Mouse (Mus musculus): ENCODE data around the gene Pex12.
A peak's percentile ranks its signal among the peaks of the same experiment; 100 is the strongest.
"Not testable (repeated sequence)": the region's sequence is repeated elsewhere in the genome, so short reads cannot be mapped to it uniquely, and the experiment has no call there.

Gene Pex12

DNA sequence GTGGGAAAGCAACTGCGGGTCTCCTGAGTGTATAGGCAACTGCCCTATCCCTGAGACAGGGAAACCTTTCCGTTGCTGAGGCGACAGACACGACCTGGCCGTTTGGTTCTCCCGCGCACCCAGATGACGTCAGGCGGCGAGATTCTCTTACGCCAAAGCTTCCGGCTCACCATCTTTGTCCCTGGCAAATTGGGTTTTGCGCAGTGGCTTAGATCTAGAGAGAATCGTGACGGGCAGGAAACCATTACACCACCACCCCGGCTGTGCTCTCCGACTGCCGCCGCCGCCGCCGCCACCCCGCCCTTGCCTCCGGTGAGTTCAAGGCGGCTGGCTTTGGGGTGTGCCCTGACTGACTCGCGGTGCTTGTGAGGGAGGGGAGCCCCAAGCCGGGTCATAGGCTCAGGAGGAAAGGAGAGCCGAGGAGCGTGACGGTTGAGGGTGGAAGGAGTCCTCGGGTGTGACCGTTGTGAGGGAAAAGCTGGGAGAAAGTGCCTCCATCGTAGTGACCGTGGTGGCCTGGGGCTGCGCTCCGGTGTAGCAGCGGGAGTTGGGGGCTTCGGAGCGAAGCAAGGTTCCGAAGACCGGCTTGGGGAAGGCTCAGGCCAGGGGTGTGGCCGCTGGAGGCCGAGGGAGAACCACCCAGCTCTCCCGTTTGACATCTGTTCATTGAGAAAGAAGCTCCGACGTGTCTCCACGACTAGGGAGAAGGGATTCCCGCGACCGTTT lies at the start of gene Pex12:
TSS of gene Pex12 (minus strand) at position 61 of the 726 bp plus-strand sequence.
- peak; percentile 95 for DNase-seq (ENCODE audit: extremely low spot score, low read depth, low spot score)

DNA sequence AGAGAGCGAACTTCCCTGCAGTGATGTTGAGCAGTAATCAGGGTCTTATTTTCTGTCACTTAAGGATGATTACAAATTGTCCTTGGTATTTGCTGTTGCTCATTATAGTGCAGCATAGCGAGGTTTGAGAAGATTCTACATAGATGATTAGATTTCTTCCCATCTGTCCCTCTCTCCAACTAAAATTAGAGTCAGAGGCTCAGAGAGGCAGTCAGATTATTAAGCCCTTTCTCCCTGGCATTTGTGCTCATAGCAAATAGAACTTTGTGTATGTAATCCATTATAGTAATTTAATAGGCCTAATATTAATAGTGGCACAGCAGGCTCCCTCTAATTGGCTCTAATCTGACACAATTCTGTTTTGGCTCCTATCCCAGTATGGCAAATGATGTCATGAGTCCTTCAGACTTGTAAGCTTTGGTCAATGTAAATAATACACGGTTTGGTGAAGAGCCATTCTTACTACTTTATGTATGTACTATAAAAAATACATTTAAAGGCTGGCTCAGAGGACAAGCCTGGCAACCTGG lies 39.4 kb upstream of the Pex12 start:
- no peak for DNase-seq (ENCODE audit: extremely low spot score, low read depth, low spot score)

DNA sequence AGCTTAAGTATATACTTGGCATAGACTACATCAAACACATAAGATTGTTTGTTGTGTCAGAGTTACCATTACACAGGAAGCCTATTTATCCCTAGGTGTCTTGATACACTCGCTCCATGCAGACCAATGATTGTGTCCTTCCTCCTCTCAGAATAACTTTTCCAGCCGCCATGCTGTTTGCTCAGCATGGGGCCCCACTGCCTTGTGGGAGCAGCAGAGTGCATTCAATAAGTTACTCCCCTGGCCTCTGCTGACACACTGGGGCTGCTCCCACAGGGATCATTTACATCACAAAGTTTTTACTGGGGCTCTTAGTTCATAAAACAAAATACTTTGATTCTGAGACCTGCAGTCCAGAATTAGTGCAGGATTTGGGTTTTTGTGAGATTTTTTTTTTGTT lies 37.3 kb upstream of the Pex12 start:
- no peak for DNase-seq (ENCODE audit: extremely low spot score, low read depth, low spot score)

DNA sequence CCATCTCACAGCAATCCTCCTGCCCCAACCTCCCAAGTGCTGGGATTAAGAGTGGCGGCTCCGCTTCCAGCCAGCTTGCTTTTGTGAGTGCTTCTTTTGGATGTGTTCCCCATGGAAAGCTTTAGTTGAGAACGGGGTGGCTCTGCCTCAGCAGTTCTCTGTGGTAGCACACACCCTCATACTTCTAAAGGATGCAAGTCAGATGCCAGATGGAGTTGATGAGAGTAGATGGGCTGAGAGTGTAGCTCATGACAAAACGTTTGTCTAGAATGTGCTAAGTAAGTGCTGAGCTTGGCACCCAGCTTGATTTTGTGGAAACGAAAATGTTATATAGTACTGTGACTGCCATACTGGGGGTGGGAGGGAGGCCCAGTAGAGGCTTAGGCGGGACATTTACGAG lies 33.4 kb upstream of the Pex12 start:
- DNase-seq (ENCODE audit: extremely low spot score, low read depth, low spot score), result no peak

DNA sequence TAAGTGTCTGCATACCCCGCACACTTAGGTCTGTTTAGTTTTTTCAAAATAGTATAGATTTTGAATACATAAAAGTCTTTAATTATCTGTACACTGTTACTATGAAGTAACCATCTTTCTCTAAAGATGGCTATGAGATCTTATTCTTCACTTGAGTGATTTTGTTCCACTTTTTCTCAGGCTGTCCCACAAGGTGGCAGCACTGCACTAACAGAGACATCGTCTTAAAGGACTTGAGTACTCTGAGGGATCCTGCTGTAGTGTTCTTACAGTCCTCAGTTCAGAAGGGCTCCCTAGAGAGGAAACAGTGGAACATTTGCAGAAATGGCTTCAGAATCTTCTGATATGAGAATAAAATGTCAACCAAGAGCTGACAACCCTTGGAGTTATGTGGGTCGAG lies 25.0 kb upstream of the Pex12 start:
- DNase-seq (ENCODE audit: extremely low spot score, low read depth, low spot score), result no peak

DNA sequence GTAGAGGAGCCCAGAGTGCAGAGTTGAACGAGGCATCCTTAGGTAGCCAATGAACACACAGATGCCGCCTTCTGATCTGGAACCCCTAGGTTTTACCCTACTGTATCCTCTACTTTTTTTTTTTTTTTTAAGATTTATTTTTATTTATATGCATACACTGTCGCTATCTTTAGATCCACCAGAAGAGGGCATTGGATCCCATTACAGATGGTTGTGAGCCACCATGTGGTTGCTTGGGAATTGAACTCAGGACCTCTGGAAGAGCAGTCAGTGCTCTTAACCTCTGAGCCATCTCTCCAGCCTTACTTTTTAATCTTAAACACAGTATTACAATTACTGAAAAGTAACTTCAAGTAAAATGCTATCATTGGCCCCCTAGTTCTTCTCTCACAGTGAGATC lies 24.3 kb upstream of the Pex12 start:
- not testable (repeated sequence) for DNase-seq (ENCODE audit: extremely low spot score, low read depth, low spot score)

DNA sequence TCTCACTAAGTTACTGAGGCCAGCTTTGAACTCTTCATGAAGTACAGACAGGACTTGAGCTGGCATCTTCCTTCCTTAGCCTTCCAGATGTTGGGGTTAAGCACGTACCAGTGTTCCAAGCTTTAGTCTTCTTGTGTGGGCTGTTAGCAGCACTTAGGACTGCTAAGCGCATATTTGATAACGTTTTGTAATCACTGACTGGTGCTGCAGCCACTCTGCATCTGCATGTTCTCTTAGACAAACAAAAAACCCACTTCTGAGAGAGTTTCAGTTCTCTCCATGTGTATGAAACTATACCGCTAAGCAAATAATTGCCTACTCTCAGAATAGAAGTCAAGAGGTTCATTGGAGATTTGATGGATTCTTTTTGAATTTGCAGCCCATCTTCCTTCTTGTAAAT lies 16.7 kb upstream of the Pex12 start:
- DNase-seq (ENCODE audit: extremely low spot score, low read depth, low spot score), result no peak

DNA sequence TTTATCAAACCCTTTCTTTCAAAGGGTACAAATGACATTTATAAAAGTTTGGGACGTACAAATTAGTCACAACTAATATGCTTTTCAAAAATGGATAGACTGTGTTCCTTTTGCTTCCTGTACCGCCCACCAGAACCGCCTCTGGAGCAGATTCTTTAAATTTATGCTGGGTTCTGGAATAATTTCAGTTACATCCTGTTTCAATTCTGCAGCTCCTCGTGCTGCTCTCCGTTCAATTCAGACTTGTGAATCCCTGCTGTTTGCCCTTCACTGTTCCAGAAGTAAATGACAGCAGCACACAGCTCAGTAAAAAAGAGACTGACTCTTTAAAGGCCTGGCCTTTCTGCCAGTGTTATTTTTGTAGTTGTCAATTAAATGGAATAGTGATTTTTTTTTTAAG lies 10.1 kb upstream of the Pex12 start:
- DNase-seq (ENCODE audit: extremely low spot score, low read depth, low spot score), result no peak

DNA sequence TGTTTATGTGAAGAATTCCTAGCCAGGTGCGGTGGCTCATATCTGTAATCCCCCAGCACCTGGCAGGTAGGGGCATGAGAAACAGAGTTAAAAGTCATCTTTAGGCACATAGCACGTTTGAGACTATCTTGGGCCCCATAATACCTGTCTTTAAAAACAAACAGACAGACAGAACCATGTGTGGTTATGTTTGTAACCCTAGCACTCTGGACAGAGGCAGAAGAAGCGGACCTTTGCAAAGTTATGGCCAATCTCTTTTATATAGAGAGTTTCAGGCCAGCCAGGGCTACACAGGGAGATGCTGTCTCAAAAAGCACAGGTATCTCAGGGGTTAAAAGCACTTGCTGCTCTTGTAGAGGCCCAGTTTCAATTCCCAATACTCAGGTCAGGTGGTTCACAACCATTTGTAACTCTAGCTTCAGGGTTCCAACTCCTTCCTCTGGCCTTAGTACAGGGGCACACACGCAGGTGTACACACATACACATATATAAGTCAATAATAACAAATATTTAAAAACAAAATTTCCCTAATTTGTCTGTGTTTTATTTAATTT lies 4.4 kb upstream of the Pex12 start:
- DNase-seq (ENCODE audit: extremely low spot score, low read depth, low spot score), result no peak

DNA sequence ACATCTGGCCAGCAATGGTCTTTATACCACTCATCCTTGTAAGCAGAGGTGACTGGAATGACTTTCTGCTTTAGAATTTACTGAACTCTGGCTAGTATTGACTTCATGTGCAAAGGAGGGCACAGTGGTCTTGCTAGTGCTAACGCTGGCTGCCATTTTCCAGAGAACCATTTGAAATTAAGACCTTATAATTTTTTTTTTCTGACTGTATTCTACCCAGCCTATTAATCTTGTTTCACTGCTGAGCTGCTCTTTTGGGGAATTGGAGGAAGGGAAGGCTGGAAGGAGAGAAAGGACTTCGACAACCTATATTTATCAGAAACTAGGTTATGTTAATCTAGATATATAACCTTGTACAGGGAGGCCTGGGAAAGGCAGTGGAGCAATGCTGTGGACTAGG lies 2.1 kb upstream of the Pex12 start:
- no peak for DNase-seq (ENCODE audit: extremely low spot score, low read depth, low spot score)

DNA sequence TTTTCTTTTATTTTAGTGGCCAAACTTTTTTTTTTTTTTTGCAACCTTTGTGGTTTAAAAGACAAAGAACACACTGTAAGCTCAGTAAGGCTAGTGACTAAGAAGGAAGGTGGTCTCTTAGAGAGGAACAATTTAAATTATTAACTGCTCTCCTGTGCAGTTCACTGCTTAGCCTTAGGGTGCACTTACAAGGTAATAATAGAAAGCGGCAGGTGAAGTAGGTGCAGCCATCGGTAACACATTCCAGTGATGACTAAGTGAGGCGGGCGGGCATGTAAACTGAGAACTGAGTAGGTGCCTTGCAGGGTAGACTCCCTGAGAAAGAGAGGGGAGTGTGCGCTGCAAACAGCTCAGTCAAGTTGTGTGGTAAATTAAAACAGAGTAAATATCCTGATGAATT lies 1.4 kb upstream of the Pex12 start:
- DNase-seq (ENCODE audit: extremely low spot score, low read depth, low spot score), result no peak

DNA sequence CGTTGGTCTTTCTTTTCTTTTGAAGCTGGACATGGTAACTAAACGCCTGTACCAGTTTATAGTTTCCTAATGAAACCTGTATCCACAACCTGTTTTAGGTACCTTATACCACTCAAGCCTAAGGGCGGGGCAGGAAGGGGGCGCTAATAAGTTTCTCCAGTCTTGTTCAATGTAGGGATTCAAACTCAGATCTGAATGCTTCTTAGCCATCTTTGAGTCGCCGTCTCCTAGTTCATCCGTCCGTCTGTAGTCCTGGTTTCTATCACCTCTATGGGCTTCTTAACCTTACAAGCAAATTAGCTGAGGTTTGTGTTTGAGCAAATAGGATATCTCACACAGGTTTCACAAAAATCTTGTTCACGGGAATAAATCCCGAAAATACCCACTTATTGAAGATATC lies 262 bp downstream of the Pex12 start:
- DNase-seq (ENCODE audit: extremely low spot score, low read depth, low spot score), result no peak

DNA sequence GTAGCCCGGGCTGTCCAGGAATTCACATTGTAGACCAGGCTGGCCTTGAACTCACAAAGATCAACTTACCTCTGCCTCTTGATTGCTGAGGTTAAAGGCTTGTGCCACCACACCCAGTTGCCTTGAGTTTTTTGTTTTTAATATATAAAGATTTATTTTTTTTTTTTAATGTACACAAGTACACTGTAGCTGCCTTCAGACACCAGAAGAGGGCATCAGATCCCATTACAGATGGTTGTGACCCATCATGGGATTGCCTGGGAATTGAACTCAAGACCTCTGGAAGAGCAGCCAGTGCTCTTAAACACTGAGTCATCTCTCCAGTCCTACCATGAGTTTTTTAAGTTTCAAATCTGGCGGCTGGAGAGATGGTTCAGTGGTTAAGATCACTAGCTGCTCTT lies 955 bp downstream of the Pex12 start:
- no peak for DNase-seq (ENCODE audit: extremely low spot score, low read depth, low spot score)

DNA sequence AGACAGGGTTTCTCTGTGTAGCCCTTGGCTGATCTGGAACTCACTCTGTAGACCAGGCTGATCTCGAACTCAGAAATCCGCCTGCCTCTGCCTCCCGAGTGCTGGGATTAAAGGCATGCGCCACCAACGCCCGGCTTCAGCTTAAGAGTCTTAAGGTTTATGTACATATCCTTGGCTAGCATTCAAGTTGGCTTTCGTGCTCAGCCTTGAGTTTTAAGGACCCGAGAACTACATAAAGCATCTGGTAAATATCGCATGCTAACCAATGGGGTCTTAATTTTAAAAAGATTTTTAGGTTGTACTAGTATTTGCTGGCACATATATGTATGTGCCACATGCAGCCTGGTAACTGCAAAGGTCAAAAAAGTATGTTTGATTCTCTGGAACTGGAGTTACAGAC lies 2.7 kb downstream of the Pex12 start:
- DNase-seq (ENCODE audit: extremely low spot score, low read depth, low spot score), result no peak

DNA sequence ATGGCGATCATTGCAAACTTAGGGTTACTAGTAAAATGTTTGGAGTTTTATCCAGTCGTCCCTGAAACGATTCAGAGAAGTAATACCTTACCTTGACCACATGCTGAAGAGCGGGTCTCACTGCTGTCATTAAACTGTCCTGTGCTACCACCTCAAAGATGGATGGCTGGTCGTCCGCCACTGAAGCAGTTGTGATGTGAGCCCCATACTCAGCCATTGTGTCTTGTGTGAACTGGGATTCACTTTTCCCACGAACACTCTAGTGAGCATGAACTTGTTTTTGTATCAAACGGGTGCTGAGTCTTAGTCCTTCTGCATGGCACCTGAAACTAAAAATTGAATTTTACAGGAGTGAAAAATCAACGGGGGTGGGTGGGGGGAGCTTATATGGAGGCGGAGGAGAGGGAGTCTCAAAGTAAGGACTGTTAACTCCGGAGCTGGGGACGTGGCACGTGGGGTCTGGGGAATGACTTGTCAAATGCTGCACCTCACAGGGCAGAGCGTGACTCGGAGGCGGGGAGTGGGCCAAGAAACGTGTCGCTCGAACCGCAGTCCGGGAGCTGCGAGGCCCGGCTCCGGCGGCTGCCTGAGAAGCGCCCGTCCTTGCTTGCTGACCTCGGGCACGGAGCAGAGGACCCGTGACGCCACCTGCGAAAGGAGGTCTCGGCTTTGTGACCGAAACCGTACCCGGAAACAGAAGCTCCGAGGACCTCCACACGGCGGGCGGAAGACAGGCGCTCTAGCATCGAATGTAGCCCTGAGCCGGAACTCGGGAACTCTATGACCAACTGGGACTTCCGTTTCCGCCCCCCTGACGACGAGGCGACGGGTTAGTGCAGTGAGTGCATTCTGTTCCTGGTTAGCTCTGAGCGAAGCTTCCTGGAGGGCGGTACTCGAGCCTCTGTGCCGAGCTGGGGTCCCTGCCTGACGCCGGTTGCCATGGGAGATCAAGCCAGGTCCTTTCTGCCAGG lies 3.9 kb downstream of the Pex12 start, which contains the start of gene Ap2b1:
TSS of gene Ap2b1 (plus strand) at position 800 of the 971 bp plus-strand sequence.
- DNase-seq (ENCODE audit: extremely low spot score, low read depth, low spot score), result peak; percentile 79

DNA sequence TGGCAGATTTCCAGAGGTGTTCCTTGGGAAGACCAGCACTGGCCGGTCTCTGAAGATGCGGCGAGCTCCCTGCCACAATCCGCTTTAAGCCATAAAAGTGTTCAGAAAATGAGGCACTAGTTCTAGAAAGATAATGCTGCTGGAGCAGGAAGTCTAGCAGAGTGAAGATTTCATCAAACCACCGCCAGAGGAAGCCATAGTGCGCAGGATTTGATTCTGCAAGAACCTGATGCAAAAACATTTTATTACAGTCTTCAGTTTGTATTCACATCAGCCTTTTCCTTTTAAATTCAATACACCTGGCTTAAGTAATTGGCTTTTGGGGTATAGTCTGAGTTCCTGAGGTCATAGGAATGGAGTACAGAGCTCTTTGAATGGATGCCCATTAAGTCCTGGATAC lies 4.6 kb downstream of the Pex12 start:
- DNase-seq (ENCODE audit: extremely low spot score, low read depth, low spot score), result no peak

DNA sequence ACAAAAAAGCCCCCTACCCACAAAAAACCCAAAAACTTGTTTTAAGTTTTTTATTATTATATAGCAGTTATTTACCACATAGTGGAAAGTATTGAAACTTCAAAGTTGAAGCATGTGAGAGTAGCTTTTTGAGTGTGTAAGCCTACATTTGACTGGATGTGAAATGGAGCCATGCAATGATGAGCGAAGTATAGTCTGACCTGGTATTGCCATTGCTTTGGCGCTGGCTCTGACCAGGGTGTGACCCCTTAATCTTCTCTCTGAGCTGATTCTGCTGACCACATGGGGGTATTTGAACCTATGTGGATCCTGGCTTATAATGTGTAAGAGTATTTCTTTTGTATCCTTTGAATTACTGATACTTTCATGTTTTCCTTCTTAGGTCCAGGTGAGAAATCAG lies 8.3 kb downstream of the Pex12 start:
- no peak for DNase-seq (ENCODE audit: extremely low spot score, low read depth, low spot score)

DNA sequence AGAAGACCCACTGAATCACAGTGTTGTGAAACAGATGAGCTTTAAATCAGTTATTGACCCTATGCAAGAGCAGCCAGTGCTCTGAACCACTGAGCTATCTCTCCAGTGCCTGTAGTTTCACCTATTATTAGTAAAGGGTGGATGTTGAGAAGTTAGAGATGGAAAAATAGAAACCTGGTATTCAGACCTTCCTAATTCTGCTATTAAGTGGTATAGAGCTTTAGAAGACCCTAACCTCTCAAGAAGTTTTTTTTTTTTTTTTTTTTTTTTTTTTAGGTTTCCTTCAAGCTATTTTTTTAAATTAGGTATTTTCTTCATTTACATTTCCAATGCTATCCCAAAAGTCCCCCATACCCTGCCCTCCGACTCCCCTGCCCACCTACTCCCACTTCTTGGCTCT lies 9.2 kb downstream of the Pex12 start:
- DNase-seq (ENCODE audit: extremely low spot score, low read depth, low spot score), result no peak

DNA sequence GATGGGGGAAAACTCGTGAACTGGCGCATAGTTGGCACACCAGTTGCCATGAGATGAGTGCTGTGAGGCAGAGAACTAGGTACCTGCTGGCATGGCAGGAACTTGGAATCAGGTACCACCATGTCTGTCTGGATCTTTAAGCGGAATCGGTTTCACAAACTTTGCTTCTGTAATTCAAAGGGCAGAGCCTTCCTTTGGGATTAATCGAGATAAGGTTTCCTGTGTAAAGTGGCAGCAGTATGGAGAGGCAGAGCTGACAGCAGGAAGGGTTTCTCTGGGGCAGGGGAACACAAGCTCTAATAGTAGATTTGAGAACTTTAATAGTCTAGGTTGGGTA lies 10.2 kb downstream of the Pex12 start:
- DNase-seq (ENCODE audit: extremely low spot score, low read depth, low spot score), result no peak

DNA sequence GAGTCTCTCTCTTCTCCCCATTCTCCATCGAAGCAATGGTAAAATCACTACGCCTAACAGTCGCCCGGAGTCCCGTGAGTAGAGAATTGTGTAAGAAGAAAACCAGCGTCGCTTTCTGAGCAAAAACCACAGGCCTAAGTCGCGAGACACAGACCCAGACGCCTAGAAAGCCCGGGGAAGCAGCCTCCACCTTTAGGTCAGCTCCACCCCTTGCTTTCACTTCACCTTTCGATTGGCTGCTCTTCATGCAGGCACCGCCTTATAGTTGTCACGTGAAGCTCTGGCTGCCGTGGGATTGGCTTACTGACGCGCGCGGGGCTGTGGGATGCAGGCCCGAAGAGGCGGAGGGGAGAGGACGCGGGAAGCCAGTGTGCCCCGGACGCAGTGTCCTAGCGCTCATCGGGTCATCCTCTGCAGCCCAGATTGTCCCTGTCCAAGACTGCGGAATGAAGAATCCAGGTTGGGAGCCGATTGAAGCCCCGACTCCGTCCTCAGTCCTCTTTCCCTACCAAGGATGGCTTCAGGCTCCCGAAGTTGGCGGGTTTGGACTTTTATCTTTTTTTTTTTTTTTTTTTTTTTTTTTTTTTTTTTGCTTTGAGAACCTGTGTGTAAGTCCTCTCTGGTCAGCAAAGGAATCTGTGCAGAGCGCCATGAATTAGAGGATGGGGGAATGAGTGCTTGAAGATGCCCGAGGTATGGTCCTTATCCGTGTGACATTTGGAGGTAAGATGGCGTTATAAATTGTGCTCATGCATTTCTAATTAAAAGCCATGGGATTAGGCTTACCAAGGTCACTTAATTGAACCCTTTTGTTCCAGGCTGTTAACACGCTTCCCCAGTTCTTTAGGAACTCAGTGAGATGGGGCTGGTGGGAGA lies 10.8 kb downstream of the Pex12 start:
- DNase-seq (ENCODE audit: extremely low spot score, low read depth, low spot score), result no peak

DNA sequence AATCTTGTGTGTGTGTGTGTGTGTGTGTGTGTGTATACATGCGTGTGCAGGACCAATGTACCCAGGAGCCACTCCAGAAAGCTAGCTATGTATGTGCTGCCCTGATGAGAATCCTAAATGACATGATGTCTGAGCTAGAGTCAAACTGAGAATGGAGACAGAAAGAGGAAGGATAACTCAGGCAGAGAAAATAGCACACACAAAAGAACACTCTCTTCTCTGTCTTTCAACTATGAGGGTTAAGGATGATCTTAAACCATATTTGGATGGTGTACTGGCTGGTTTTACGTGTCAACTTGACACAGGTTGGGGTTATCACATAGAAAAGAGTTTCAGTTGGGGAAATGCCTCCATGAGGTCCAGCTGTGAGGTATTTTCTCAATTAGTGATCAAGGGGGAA lies 12.8 kb downstream of the Pex12 start:
- no peak for DNase-seq (ENCODE audit: extremely low spot score, low read depth, low spot score)

All from hindlimb bud, embryonic 11.5 days (tissue).